Mouse (Mus musculus) myocyte (in vitro differentiated cells): ENCODE measurements at regions not wholly inside any gene's neighbourhood (a gene's known extent, or its start where the extent isn't known, plus 50 kb on each side); places are given as distances from the start of the nearest gene placed in this dataset.

ENCODE experiments used
- CEBPB ChIP-seq: IDR thresholded peaks from 2 replicates; pipeline ENCODE4 v1.6.1; 2011; ENCODE audit warnings: mild to moderate bottlenecking, moderate library complexity; ENCODE audit not compliant: poor library complexity, insufficient read depth, severe bottlenecking
- E2F4 ChIP-seq: IDR thresholded peaks from one replicate; pipeline ENCODE4 v1.6.1; 2011; ENCODE audit warnings: mild to moderate bottlenecking, control low read depth, moderate library complexity; ENCODE audit not compliant: insufficient read depth
- MAX ChIP-seq: IDR thresholded peaks from one replicate; pipeline ENCODE4 v1.6.1; 2011; ENCODE audit warnings: low read depth, mild to moderate bottlenecking, control low read depth
- MYOD1 ChIP-seq, 3 experiments: IDR thresholded peaks; one replicate each; pipeline ENCODE4 v1.6.1; 2011; ENCODE audit warnings: control low read depth in 2 of 3, low read depth in 2 of 3, mild to moderate bottlenecking in 2 of 3, moderate library complexity in 1 of 3; ENCODE audit not compliant: insufficient read length in 2 of 3, control insufficient read depth in 1 of 3
- MYOG ChIP-seq, 3 experiments: IDR thresholded peaks; one replicate each; pipeline ENCODE4 v1.6.1; 2011; ENCODE audit warnings: control low read depth in 2 of 3, low read depth in 2 of 3, mild to moderate bottlenecking in 2 of 3; ENCODE audit not compliant: insufficient read length in 2 of 3, control insufficient read depth in 1 of 3, insufficient read depth in 1 of 3
- POLR2A ChIP-seq: IDR thresholded peaks from one replicate; pipeline ENCODE4 v1.6.1; 2011; ENCODE audit warnings: low read depth, mild to moderate bottlenecking, control low read depth, moderate library complexity; ENCODE audit not compliant: insufficient read length
- POLR2AphosphoS2 ChIP-seq: IDR thresholded peaks from one replicate; pipeline ENCODE4 v1.6.1; 2011; ENCODE audit warnings: low read depth, control low read depth; ENCODE audit not compliant: insufficient read length
- REST ChIP-seq: IDR thresholded peaks from one replicate; pipeline ENCODE4 v1.6.1; 2011; ENCODE audit warnings: mild to moderate bottlenecking, control low read depth, moderate library complexity; ENCODE audit not compliant: insufficient read depth, insufficient read length
- SRF ChIP-seq: IDR thresholded peaks from one replicate; pipeline ENCODE4 v1.6.1; 2011; ENCODE audit warnings: low read depth; ENCODE audit not compliant: control insufficient read depth, insufficient read length
- TCF12 ChIP-seq: IDR thresholded peaks from one replicate; pipeline ENCODE4 v1.6.1; 2011; ENCODE audit warnings: mild to moderate bottlenecking, control low read depth; ENCODE audit not compliant: poor library complexity, insufficient read depth, severe bottlenecking
- USF1 ChIP-seq: IDR thresholded peaks from one replicate; pipeline ENCODE4 v1.6.1; 2011; ENCODE audit warnings: low read depth, mild to moderate bottlenecking, control low read depth, moderate library complexity

DNA sequence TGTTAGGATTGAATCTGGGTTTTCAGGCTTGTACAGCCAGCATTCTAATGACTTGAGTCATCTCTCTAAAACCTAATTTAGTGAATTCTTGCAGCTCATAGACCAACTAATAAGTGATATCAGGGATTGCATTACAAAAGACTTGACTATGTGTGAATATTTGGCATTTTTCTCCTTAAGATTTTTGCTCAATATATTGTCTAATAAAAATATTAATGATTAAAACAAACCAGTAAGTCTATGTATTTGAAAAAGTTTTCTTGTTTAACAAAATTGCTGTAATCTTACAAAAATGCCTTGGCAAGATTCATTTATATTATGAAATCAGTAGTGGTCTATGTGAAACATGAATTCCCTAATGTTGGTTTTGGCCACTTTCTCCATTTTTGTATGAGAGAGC, 183.7 kb upstream of the Tcf21 start:
- TF ChIP-seq MYOD1 (IDR thresholded peaks at IDR 0.05; ENCODE audit: control insufficient read depth in 1 of 3, insufficient read length in 2 of 3, low read depth in 2 of 3) = no peak
- no peak for TF ChIP-seq POLR2A
- TF ChIP-seq POLR2AphosphoS2 = no peak
- no peak for TF ChIP-seq TCF12
- TF ChIP-seq USF1 = no peak
- no peak for TF ChIP-seq E2F4
- no peak for TF ChIP-seq MAX
- no peak for TF ChIP-seq MYOG (IDR thresholded peaks at IDR 0.05; ENCODE audit: control insufficient read depth in 1 of 3, insufficient read depth in 1 of 3, insufficient read length in 2 of 3, low read depth in 2 of 3)
- TF ChIP-seq SRF = no peak
- no peak for TF ChIP-seq REST
- TF ChIP-seq CEBPB = no peak
